Mouse (Mus musculus): ENCODE measurements around the gene Asxl2.

DNA sequence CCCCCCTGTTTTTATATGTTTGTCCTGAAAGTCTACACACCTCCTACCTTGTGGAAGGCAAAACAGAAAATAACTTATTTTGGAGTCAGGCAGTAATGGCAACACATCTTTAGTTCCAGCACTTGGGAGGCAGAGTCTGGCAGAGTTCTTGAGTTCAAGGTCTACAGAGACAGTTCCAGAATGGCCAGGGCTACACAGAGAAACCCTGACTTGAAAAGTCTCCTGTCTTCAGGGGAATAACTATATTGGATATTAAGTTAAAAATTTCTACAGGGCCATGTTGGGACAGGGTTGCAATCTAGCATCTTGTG lies 3.7 kb downstream of the Asxl2 start:
- TF ChIP-seq MYOG (IDR thresholded peaks at IDR 0.05; ENCODE audit: control insufficient read depth in 1 of 3, insufficient read depth in 1 of 3, insufficient read length in 2 of 3, low read depth in 2 of 3) (no peak), SRF (IDR thresholded peaks at IDR 0.05; ENCODE audit: control insufficient read depth, insufficient read length, low read depth) (no peak), POLR2A (IDR thresholded peaks at IDR 0.05; ENCODE audit: insufficient read length, low read depth) (no peak), CEBPB (IDR thresholded peaks at IDR 0.05; ENCODE audit: insufficient read depth, poor library complexity, severe bottlenecking) (no peak), MAX (IDR thresholded peaks at IDR 0.05; ENCODE audit: low read depth) (no peak), MYOD1 (IDR thresholded peaks at IDR 0.05; ENCODE audit: control insufficient read depth in 1 of 3, insufficient read length in 2 of 3, low read depth in 2 of 3) (no peak), E2F4 (IDR thresholded peaks at IDR 0.05; ENCODE audit: insufficient read depth) (no peak)
